Mouse (Mus musculus): ENCODE measurements around the gene Slc27a5. TPM values are rescaled to one million over a fixed set of nuclear protein-coding genes. Genes with fewer than 3 reads are reported as not detected.

Gene Slc27a5
- polyA plus RNA-seq, 1 experiment from 2014 or later, result 26.5 TPM

GRCm38 (mm10) chr7:13031069-13031468 is 33.1 kb upstream of the Slc27a5 start:
- H3K9me3 ChIP-seq (replicated peaks; ENCODE audit: control insufficient read depth, low read length), result no peaks in the 10 kb centered on the region
- ATAC-seq (ENCODE audit: low read depth), result no peak
- no peak overlapping the region for H3K4me3 ChIP-seq (ENCODE audit: low read depth, low read length)
- peaks cover 25% of the 10 kb centered on the region for H3K4me1 ChIP-seq (ENCODE audit: control insufficient read depth, low read depth, low read length)
- no peak overlapping the region for H3K27ac ChIP-seq (ENCODE audit: low read length)
- no peak overlapping the region for H3K4me2 ChIP-seq (ENCODE audit: low read depth, low read length)
- WGBS (ENCODE audit: insufficient replicate concordance), result 62% methylated on average over 5 of the region's 5 CpGs
- H3K27me3 ChIP-seq (ENCODE audit: control insufficient read depth, insufficient read depth, low read depth, low read length), result no peaks in the 10 kb centered on the region
- H3K9ac ChIP-seq (ENCODE audit: low read depth, low read length), result no peak overlapping the region
- peaks cover 73% of the 10 kb centered on the region for H3K36me3 ChIP-seq (ENCODE audit: control insufficient read depth, insufficient read depth)

DNA sequence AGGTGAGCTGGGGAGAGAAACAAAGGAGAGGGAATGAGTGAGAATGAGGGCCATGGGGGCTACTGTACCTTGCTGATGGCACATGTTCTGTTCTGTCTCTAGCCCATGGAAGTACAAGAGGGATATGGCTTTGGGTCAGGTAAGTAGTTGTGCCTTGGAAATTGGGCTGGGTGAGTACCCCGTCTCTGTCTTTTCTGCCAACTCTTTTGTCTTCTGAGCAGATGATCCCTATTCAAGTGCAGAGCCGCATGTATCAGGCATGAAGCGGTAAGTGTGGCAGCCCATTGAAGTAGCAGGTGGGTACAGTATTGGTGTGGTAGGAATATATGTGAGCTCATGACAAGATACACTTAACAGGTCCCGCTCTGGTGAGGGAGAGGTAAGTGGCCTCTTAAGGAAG is 31.0 kb upstream of the Slc27a5 start:
- H3K4me2 ChIP-seq (ENCODE audit: low read depth, low read length), result no peak overlapping the region
- WGBS (ENCODE audit: insufficient replicate concordance), result 94% methylated on average over 4 of the region's 4 CpGs
- peaks cover 25% of the 10 kb centered on the region for H3K4me1 ChIP-seq (ENCODE audit: control insufficient read depth, low read depth, low read length)
- no peak for ATAC-seq (ENCODE audit: low read depth)
- peaks cover 70% of the 10 kb centered on the region for H3K36me3 ChIP-seq (ENCODE audit: control insufficient read depth, insufficient read depth)
- H3K9ac ChIP-seq (ENCODE audit: low read depth, low read length), result no peak overlapping the region
- H3K27me3 ChIP-seq (ENCODE audit: control insufficient read depth, insufficient read depth, low read depth, low read length), result no peaks in the 10 kb centered on the region
- no peaks in the 10 kb centered on the region for H3K9me3 ChIP-seq (replicated peaks; ENCODE audit: control insufficient read depth, low read length)
- H3K27ac ChIP-seq (ENCODE audit: low read length), result no peak overlapping the region
- H3K4me3 ChIP-seq (ENCODE audit: low read depth, low read length), result no peak overlapping the region

DNA sequence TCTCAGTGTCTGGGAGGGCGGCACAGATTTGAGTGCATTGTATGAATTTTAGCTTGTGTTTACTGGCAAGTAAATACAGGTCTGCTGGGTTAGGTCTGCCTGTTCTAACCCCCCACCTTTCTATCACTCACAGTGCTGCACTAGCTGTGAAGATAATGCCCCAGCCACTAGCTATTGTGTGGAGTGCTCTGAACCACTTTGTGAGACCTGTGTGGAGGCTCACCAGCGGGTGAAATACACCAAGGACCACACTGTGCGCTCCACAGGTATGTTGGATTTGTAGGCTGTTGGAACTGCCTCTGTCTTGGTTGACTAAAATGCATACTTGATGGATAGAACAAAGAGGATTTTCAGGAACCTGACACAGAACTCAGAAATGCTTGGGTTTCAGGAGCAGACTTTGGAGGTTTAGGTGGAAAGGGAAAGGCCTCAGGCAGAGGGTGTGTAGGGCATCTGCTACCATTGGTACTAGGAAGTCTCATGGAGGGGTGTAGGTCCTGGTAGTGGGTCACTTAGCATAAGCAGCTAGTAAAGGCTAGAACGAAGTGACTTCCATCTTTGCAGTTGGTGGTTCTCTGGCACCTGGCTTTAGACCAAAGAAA is 27.6 kb upstream of the Slc27a5 start:
- ATAC-seq (ENCODE audit: low read depth), result no peak
- Histone ChIP-seq H3K27me3 (ENCODE audit: control insufficient read depth, insufficient read depth, low read depth, low read length) (no peaks in the 10 kb centered on the region), H3K9ac (ENCODE audit: low read depth, low read length) (peak overlapping the region; percentile 93), H3K4me1 (ENCODE audit: control insufficient read depth, low read depth, low read length) (peaks cover 27% of the 10 kb centered on the region), H3K9me3 (replicated peaks; ENCODE audit: control insufficient read depth, low read length) (no peaks in the 10 kb centered on the region), H3K4me3 (ENCODE audit: low read depth, low read length) (peak overlapping the region; percentile 95), H3K27ac (ENCODE audit: low read length) (peak overlapping the region; percentile 98), H3K4me2 (ENCODE audit: low read depth, low read length) (peak overlapping the region; percentile 97), H3K36me3 (ENCODE audit: control insufficient read depth, insufficient read depth) (peaks cover 49% of the 10 kb centered on the region)
- 27% methylated on average over 4 of the region's 4 CpGs for WGBS (ENCODE audit: insufficient replicate concordance)

- ATAC-seq (ENCODE audit: low read depth), result peak; percentile 43
- H3K4me3 ChIP-seq (ENCODE audit: low read depth, low read length), result peak overlapping the region; percentile 95
- WGBS (ENCODE audit: insufficient replicate concordance), result under 1% methylated on average over 44 of the region's 44 CpGs
- no peaks in the 10 kb centered on the region for H3K27me3 ChIP-seq (ENCODE audit: control insufficient read depth, insufficient read depth, low read depth, low read length)
- H3K9ac ChIP-seq (ENCODE audit: low read depth, low read length), result peak overlapping the region; percentile 93
- peaks cover 41% of the 10 kb centered on the region for H3K36me3 ChIP-seq (ENCODE audit: control insufficient read depth, insufficient read depth)
- H3K9me3 ChIP-seq (replicated peaks; ENCODE audit: control insufficient read depth, low read length), result no peaks in the 10 kb centered on the region
- H3K27ac ChIP-seq (ENCODE audit: low read length), result peak overlapping the region; percentile 98
- peaks cover 27% of the 10 kb centered on the region for H3K4me1 ChIP-seq (ENCODE audit: control insufficient read depth, low read depth, low read length)
- H3K4me2 ChIP-seq (ENCODE audit: low read depth, low read length), result peak overlapping the region; percentile 97
Measured at GRCm38 (mm10) chr7:13024805-13025204, 26.8 kb upstream of the Slc27a5 start.

DNA sequence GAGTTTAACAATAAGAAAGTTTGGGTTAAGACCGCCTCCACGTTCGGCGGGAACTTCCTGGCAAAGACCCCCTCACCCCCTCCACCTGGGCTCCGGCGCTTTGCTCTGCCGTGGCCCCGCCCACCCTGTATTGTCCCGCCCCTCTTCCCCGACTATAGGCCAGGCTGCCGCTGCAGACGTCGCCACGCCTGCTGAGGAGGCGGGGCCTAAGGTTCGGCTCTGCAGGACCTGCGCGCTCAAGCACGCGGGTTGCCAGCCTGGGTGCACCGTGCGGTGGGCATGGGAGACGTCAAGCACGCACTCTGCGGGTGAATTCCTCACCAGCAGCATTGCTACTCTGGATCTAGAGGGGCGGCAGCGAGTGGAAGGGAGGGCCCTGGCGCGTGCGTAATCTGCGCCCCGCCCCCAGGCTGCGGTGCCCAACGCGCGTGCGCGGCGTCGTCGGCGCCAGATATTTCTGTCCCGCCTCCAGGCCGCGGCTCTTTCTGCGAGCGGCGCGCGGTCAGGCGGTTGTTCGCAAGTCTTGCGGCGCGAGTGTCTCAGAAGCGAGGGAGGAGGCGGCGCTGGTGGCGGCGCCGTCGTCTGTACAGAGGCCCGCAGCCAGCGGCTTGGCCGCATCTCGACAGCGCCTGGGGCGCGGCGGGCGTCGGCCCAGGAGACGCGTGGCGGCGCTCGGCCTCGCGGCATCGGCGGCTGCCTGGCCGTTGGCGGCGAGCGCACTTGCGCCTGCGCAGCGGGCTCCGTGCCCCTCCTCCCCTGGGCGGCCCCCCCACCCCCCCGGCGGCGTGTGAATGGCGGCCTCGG is 26.1 kb upstream of the Slc27a5 start:
- ATAC-seq (ENCODE audit: low read depth), result peak; percentile 84
- peak overlapping the region; percentile 95 for H3K4me3 ChIP-seq (ENCODE audit: low read depth, low read length)
- H3K4me2 ChIP-seq (ENCODE audit: low read depth, low read length), result peak overlapping the region; percentile 97
- peaks cover 27% of the 10 kb centered on the region for H3K4me1 ChIP-seq (ENCODE audit: control insufficient read depth, low read depth, low read length)
- peak overlapping the region; percentile 93 for H3K9ac ChIP-seq (ENCODE audit: low read depth, low read length)
- peaks cover 34% of the 10 kb centered on the region for H3K36me3 ChIP-seq (ENCODE audit: control insufficient read depth, insufficient read depth)
- WGBS (ENCODE audit: insufficient replicate concordance), result under 1% methylated on average over 92 of the region's 95 CpGs
- no peaks in the 10 kb centered on the region for H3K27me3 ChIP-seq (ENCODE audit: control insufficient read depth, insufficient read depth, low read depth, low read length)
- H3K9me3 ChIP-seq (replicated peaks; ENCODE audit: control insufficient read depth, low read length), result no peaks in the 10 kb centered on the region
- peak overlapping the region; percentile 98 for H3K27ac ChIP-seq (ENCODE audit: low read length)

- Histone ChIP-seq H3K9ac (ENCODE audit: low read depth, low read length) (peak overlapping the region; percentile 93), H3K4me2 (ENCODE audit: low read depth, low read length) (peak overlapping the region; percentile 97), H3K4me1 (ENCODE audit: control insufficient read depth, low read depth, low read length) (peaks cover 30% of the 10 kb centered on the region), H3K9me3 (replicated peaks; ENCODE audit: control insufficient read depth, low read length) (no peaks in the 10 kb centered on the region), H3K27ac (ENCODE audit: low read length) (peak overlapping the region; percentile 51), H3K4me3 (ENCODE audit: low read depth, low read length) (peak overlapping the region; percentile 95), H3K36me3 (ENCODE audit: control insufficient read depth, insufficient read depth) (peaks cover 23% of the 10 kb centered on the region), H3K27me3 (ENCODE audit: control insufficient read depth, insufficient read depth, low read depth, low read length) (no peaks in the 10 kb centered on the region)
- peak; percentile 19 for ATAC-seq (ENCODE audit: low read depth)
- WGBS (ENCODE audit: insufficient replicate concordance), result 4% methylated on average over 31 of the region's 31 CpGs
Measured at GRCm38 (mm10) chr7:13022773-13023535, 25.0 kb upstream of the Slc27a5 start.

DNA sequence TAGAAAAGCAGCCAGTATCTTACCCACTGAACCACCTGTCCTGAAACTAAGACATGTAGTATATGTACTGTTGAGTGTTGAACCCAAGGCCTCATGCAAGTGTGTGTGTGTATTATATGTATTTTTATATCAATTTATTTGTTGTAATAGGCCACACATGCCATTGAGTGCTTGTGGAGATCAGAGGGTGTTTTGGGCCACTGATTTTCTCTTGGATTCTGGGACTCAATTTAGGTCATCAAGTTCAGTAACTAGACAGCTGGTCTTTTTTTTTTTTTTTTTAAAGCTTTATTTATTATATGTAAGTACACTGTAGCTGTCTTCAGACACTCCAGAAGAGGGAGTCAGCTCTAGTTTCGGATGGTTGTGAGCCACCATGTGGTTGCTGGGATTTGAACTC is 17.2 kb upstream of the Slc27a5 start:
- Histone ChIP-seq H3K36me3 (ENCODE audit: control insufficient read depth, insufficient read depth) (no peaks in the 10 kb centered on the region), H3K4me2 (ENCODE audit: low read depth, low read length) (no peak overlapping the region), H3K27ac (ENCODE audit: low read length) (no peak overlapping the region), H3K9ac (ENCODE audit: low read depth, low read length) (no peak overlapping the region), H3K27me3 (ENCODE audit: control insufficient read depth, insufficient read depth, low read depth, low read length) (no peaks in the 10 kb centered on the region), H3K4me3 (ENCODE audit: low read depth, low read length) (no peak overlapping the region), H3K9me3 (replicated peaks; ENCODE audit: control insufficient read depth, low read length) (no peaks in the 10 kb centered on the region), H3K4me1 (ENCODE audit: control insufficient read depth, low read depth, low read length) (peaks cover 18% of the 10 kb centered on the region)
- 64% methylated on average over 1 of the region's 1 CpGs for WGBS (ENCODE audit: insufficient replicate concordance)
- ATAC-seq (ENCODE audit: low read depth), result no peak

- ATAC-seq (ENCODE audit: low read depth), result no peak
- no peak overlapping the region for H3K4me3 ChIP-seq (ENCODE audit: low read depth, low read length)
- 40% methylated on average over 6 of the region's 6 CpGs for WGBS (ENCODE audit: insufficient replicate concordance)
- no peaks in the 10 kb centered on the region for H3K9me3 ChIP-seq (replicated peaks; ENCODE audit: control insufficient read depth, low read length)
- H3K27me3 ChIP-seq (ENCODE audit: control insufficient read depth, insufficient read depth, low read depth, low read length), result no peaks in the 10 kb centered on the region
- H3K9ac ChIP-seq (ENCODE audit: low read depth, low read length), result no peak overlapping the region
- H3K27ac ChIP-seq (ENCODE audit: low read length), result no peak overlapping the region
- peaks cover 20% of the 10 kb centered on the region for H3K4me1 ChIP-seq (ENCODE audit: control insufficient read depth, low read depth, low read length)
- no peak overlapping the region for H3K4me2 ChIP-seq (ENCODE audit: low read depth, low read length)
- no peaks in the 10 kb centered on the region for H3K36me3 ChIP-seq (ENCODE audit: control insufficient read depth, insufficient read depth)
Measured at GRCm38 (mm10) chr7:13014275-13014839, 16.4 kb upstream of the Slc27a5 start.
